Mouse (Mus musculus) bone marrow, adult 2 months (tissue): ENCODE measurements at regions not wholly inside any gene's neighbourhood (a gene's known extent, or its start where the extent isn't known, plus 50 kb on each side); places are given as distances from the start of the nearest gene placed in this dataset.

Experiments
- CTCF ChIP-seq: fragments of 200-500 bp; IDR thresholded peaks from 2 replicates; pipeline ENCODE4 v1.5.1; 2011; ENCODE audit warnings: low read length, control low read depth; ENCODE audit not compliant: control insufficient read depth, insufficient read depth
- POLR2A ChIP-seq: fragments of 200-500 bp; IDR thresholded peaks from 2 replicates; pipeline ENCODE4 v1.6.1; 2011; ENCODE audit warnings: low read depth, mild to moderate bottlenecking, control low read depth, low read length, borderline replicate concordance; ENCODE audit not compliant: control insufficient read depth

- TF ChIP-seq POLR2A = no peak
- no peak for TF ChIP-seq CTCF
Measured at GRCm38 (mm10) chr16:93110912-93111311, 285.0 kb upstream of the Runx1 start.
